Mouse (Mus musculus): Measurements from ENCODE around the gene Prkca. TPM values are rescaled to one million over a fixed set of nuclear protein-coding genes. Genes with fewer than 3 reads are reported as not detected.
"Not testable (repeated sequence)": the region's sequence is repeated elsewhere in the genome, so short reads cannot be mapped to it uniquely, and the experiment has no call there.

Prkca gene
- polyA plus RNA-seq, 1 experiment from 2014 or later = 2.5 TPM

DNA sequence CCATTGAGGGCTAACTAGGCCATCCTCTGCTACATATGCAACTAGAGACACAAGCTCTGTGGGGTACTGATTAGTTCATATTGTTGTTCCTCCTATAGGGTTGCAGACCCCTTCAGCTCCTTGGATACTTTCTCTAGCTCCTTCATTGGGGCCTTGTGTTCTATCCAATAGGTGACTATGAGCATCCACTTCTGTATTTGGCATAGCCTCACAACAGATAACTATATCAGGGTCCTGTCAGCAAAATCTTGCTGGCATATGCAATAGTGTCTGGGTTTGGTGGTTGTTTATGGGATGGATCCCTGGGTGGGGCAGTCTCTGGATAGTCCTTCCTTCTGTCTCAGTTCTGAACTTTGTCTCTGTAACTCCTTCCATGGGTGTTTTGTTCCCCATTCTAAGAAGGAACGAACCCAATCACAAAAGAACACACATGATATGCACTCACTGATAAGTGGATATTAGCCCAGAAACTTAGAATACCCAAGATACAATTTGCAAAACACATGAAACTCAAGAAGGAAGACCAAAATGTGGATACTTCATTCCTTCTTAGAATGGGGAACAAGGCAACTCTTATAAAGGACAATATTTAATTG is 256.5 kb downstream of the Prkca start:
- not testable (repeated sequence) for H3K27me3 ChIP-seq; H3K27ac ChIP-seq (replicated peaks); ATAC-seq (ENCODE audit: insufficient read depth); H3K36me3 ChIP-seq (replicated peaks); H3K4me2 ChIP-seq; H3K4me1 ChIP-seq (replicated peaks); H3K4me3 ChIP-seq (replicated peaks); H3K9ac ChIP-seq; H3K9me3 ChIP-seq (replicated peaks)
- 26% methylated on average over 1 of the region's 1 CpGs for WGBS (ENCODE audit: insufficient replicate concordance)

DNA sequence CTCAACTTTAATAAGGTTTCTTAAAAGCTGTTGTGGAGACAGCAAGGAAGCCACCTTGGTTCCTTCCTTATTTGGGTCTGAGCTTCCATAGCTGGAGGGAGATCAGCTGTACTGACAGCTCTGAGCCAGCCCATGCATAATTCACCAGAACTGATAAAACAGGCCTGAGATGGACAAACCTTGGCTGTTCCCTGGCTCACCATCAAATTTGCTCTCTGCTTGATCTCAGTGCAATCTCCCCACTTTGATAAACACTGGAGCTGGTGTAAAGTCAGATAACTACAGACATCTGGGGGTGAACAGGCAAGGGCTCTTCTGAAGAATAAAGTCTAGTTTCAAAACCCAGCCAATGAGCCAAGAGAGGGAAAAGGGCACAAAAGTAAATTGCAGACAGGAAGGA is 261.1 kb downstream of the Prkca start:
- ATAC-seq (ENCODE audit: insufficient read depth) = no peak
- no peak overlapping the region for H3K9ac ChIP-seq
- no peaks in the 10 kb centered on the region for H3K4me1 ChIP-seq (replicated peaks)
- H3K4me2 ChIP-seq = no peak overlapping the region
- no peaks in the 10 kb centered on the region for H3K36me3 ChIP-seq (replicated peaks)
- no peak overlapping the region for H3K27ac ChIP-seq (replicated peaks)
- no peaks in the 10 kb centered on the region for H3K9me3 ChIP-seq (replicated peaks)
- H3K4me3 ChIP-seq (replicated peaks) = no peak overlapping the region
- no peaks in the 10 kb centered on the region for H3K27me3 ChIP-seq

DNA sequence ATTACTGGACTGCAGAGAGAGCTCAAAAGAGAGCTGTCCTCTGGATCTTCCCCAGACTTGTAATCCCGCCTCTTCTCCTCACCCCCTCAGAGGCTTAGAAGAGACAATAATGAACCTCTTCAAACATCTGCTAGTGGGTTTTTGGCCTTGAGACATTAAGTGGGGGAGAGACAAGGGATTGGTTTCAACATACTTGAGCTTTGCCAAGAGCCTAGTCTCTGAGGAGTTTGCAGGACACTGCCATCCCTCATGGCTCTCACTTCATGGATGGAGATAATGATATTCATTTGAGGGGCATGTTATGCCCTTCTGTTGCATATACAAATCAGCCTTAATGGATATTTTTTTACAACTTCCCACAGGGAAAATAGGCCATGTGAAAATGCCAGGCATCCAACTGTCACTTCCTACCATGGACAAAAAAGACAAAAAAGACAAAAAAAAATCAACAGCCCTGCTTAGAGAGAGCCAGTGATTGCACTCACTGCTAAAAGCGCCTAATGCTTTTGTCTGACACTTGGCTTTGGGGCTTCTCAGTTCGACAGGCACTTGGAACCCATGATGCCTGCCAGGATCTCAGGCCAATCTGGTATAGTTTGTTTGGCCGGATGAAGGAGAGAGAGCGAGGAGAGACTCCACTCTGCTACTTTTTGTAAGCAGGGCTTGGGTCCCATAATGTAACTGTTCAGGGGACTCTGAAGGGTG is 263.6 kb downstream of the Prkca start:
- H3K4me1 ChIP-seq (replicated peaks) = no peaks in the 10 kb centered on the region
- H3K27me3 ChIP-seq = no peaks in the 10 kb centered on the region
- no peaks in the 10 kb centered on the region for H3K36me3 ChIP-seq (replicated peaks)
- 62% methylated on average over 5 of the region's 5 CpGs for WGBS (ENCODE audit: insufficient replicate concordance)
- no peak overlapping the region for H3K4me3 ChIP-seq (replicated peaks)
- no peak overlapping the region for H3K27ac ChIP-seq (replicated peaks)
- ATAC-seq (ENCODE audit: insufficient read depth) = no peak
- no peak overlapping the region for H3K4me2 ChIP-seq
- H3K9ac ChIP-seq = no peak overlapping the region
- H3K9me3 ChIP-seq (replicated peaks) = no peaks in the 10 kb centered on the region

DNA sequence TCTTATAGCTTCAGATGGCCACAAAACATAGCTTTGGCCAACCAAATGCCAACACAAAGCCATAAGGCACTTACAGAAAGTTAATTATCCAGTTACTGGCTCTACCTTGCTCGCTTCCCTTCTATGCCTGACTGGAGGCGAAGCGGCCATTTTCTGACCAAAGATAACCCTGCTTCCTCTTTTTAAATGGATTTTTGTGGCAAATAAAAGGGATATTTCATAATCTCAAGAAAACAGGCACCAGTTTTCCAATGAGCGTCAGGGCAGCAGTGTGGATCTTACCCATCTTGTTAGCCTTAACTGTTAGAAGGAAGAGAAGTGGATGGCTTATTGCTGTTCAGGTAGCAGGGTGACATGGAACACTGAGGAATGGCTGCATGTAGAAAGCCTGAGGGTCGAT is 264.3 kb downstream of the Prkca start:
- ATAC-seq (ENCODE audit: insufficient read depth) = no peak
- no peak overlapping the region for H3K27ac ChIP-seq (replicated peaks)
- H3K9me3 ChIP-seq (replicated peaks) = no peaks in the 10 kb centered on the region
- H3K4me1 ChIP-seq (replicated peaks) = no peaks in the 10 kb centered on the region
- WGBS (ENCODE audit: insufficient replicate concordance) = 51% methylated on average over 5 of the region's 5 CpGs
- no peak overlapping the region for H3K4me2 ChIP-seq
- H3K36me3 ChIP-seq (replicated peaks) = no peaks in the 10 kb centered on the region
- H3K4me3 ChIP-seq (replicated peaks) = no peak overlapping the region
- no peak overlapping the region for H3K9ac ChIP-seq
- H3K27me3 ChIP-seq = no peaks in the 10 kb centered on the region

DNA sequence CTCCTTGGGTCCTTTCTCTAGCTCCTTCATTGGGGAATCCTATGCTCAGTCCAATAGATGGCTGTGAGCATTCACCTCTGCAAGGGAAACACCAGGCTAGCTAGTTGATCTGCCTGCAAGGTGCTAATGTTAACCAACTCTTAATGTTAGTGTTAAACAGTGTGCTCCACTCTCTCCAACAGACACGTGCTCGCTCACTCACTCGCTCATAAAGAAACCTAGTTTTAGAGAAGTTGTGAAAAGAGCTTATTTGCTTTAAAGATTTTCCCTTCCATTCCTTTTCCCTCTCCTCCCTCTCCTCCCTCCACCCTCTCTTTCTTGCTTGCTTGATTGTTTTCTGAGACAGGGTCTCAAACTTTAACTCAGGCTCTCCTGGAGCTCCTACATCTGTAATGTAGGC is 266.2 kb downstream of the Prkca start:
- Histone ChIP-seq H3K4me3 (replicated peaks) (no peak overlapping the region), H3K36me3 (replicated peaks) (no peaks in the 10 kb centered on the region), H3K27me3 (no peaks in the 10 kb centered on the region), H3K27ac (replicated peaks) (no peak overlapping the region), H3K9me3 (replicated peaks) (no peaks in the 10 kb centered on the region), H3K4me1 (replicated peaks) (no peaks in the 10 kb centered on the region), H3K4me2 (no peak overlapping the region), H3K9ac (no peak overlapping the region)
- no peak for ATAC-seq (ENCODE audit: insufficient read depth)
- 65% methylated on average over 3 of the region's 3 CpGs for WGBS (ENCODE audit: insufficient replicate concordance)

DNA sequence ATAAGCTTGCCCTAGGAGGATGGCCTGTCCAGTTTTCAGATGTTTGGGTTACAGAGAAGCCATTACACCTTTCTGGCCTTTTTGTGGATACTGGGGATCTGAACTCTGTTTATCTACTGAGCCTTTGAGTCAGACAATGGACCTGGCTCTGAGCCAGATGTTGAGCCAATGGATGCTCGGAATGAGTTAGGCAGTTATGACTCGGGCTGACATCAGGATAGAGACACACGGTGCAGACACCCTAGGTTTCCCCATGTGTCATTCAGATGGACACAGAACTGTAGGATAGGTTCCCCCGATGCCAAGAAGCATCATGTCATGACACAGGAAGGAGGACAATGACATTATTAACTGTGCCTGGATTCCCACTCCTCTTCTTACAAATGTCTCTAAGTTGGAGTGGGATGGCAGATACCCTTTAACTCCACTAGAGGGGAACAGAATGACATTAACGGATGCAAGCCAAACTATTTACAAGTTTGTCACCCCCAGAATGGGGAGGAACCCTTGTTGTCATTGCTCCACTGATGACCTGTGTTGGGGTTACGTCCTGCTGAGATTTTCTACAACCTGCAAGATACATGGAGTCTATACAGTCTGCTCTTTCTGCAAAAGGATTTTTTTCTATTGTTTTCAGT is 271.0 kb downstream of the Prkca start:
- Histone ChIP-seq H3K27me3 (no peaks in the 10 kb centered on the region), H3K27ac (replicated peaks) (no peak overlapping the region), H3K4me2 (no peak overlapping the region), H3K36me3 (replicated peaks) (no peaks in the 10 kb centered on the region), H3K9ac (no peak overlapping the region), H3K4me1 (replicated peaks) (no peaks in the 10 kb centered on the region), H3K4me3 (replicated peaks) (no peak overlapping the region), H3K9me3 (replicated peaks) (no peaks in the 10 kb centered on the region)
- ATAC-seq (ENCODE audit: insufficient read depth) = no peak
- WGBS (ENCODE audit: insufficient replicate concordance) = 62% methylated on average over 6 of the region's 6 CpGs

DNA sequence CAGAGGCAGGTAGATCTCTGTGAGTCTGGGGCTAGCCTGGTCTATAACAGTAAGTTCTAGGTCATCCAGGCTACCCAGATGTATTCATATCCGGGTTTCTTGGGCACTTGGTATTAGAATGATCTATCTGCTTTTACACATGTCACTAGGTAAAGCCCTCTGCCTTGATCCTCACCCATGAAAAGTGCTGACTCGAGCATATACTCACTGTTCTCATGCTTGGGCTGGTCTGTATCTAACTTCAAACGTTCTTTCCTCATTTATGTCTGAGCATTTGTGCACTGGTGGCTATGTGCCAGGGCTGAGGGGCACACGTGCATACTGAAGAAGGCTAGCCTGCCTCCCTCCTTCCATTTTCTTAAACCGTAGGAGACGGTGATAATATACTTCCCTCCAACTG is 272.5 kb downstream of the Prkca start:
- 63% methylated on average over 6 of the region's 6 CpGs for WGBS (ENCODE audit: insufficient replicate concordance)
- H3K9ac ChIP-seq = no peak overlapping the region
- H3K4me1 ChIP-seq (replicated peaks) = no peaks in the 10 kb centered on the region
- no peak overlapping the region for H3K4me2 ChIP-seq
- no peak overlapping the region for H3K4me3 ChIP-seq (replicated peaks)
- no peaks in the 10 kb centered on the region for H3K9me3 ChIP-seq (replicated peaks)
- H3K27ac ChIP-seq (replicated peaks) = no peak overlapping the region
- H3K27me3 ChIP-seq = no peaks in the 10 kb centered on the region
- H3K36me3 ChIP-seq (replicated peaks) = no peaks in the 10 kb centered on the region
- no peak for ATAC-seq (ENCODE audit: insufficient read depth)

DNA sequence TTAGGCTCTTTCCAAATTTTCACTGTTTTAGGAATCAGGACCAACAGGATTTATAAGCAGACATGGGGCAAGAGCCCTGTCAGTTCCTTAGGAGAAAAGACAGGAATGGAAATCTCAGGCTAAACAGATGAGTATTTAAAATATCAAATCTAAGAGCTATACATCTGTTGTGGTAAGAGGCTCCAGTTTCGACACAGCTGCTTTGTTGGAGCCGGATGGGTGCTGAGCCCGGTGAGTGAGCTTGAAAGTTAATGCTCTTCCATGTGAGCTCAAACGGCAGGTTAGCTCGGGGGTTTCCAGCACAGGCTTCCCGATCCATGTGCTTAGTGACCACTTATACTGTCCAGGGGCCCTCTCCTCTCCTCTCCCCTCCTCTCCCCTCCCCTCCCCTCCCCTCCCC is 273.7 kb downstream of the Prkca start:
- no peak for ATAC-seq (ENCODE audit: insufficient read depth)
- H3K27me3 ChIP-seq = no peaks in the 10 kb centered on the region
- H3K36me3 ChIP-seq (replicated peaks) = no peaks in the 10 kb centered on the region
- WGBS (ENCODE audit: insufficient replicate concordance) = 60% methylated on average over 6 of the region's 6 CpGs
- no peak overlapping the region for H3K27ac ChIP-seq (replicated peaks)
- H3K4me3 ChIP-seq (replicated peaks) = no peak overlapping the region
- no peaks in the 10 kb centered on the region for H3K9me3 ChIP-seq (replicated peaks)
- no peaks in the 10 kb centered on the region for H3K4me1 ChIP-seq (replicated peaks)
- H3K9ac ChIP-seq = no peak overlapping the region
- no peak overlapping the region for H3K4me2 ChIP-seq

DNA sequence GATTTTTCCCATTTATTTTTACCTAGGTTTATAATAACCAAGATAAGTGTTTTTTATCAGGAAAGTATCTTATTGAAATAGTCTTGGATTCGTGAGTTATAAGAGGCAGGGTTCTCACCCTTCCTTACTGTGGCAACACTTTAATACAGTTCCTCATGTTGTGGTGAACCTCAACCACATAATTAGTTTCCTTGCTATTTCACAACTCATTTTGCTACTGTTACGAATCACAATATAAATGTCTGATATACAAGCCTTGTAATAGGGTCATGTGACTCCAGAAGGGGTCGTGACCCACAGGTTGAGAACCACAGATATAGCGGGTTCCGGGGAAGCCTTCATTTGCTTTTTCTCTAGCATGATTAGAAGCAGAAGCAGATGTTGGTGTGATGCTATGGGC is 275.3 kb downstream of the Prkca start:
- H3K4me1 ChIP-seq (replicated peaks) = no peaks in the 10 kb centered on the region
- ATAC-seq (ENCODE audit: insufficient read depth) = no peak
- no peak overlapping the region for H3K4me2 ChIP-seq
- no peak overlapping the region for H3K4me3 ChIP-seq (replicated peaks)
- 43% methylated on average over 5 of the region's 5 CpGs for WGBS (ENCODE audit: insufficient replicate concordance)
- no peak overlapping the region for H3K27ac ChIP-seq (replicated peaks)
- no peaks in the 10 kb centered on the region for H3K36me3 ChIP-seq (replicated peaks)
- no peaks in the 10 kb centered on the region for H3K27me3 ChIP-seq
- no peaks in the 10 kb centered on the region for H3K9me3 ChIP-seq (replicated peaks)
- H3K9ac ChIP-seq = no peak overlapping the region

DNA sequence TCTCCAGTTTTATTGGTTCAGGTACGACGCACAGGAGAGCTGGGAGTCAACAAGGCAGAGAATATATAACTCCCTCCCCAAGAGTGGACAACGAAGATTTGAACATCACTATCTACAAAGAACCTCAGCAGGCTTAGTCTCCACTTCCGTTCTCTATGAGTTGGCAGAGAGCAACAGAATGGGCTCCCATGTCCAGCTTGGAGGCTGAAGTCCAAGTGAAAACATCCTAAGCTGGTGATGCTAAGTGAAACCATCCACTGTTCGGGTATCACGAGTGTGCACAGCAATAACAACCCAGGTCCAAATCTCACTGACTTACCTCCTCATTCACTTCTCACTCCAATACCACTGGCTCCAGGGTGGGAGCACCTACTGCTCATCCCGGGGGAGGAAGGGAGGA is 276.6 kb downstream of the Prkca start:
- no peak for ATAC-seq (ENCODE audit: insufficient read depth)
- no peaks in the 10 kb centered on the region for H3K9me3 ChIP-seq (replicated peaks)

DNA sequence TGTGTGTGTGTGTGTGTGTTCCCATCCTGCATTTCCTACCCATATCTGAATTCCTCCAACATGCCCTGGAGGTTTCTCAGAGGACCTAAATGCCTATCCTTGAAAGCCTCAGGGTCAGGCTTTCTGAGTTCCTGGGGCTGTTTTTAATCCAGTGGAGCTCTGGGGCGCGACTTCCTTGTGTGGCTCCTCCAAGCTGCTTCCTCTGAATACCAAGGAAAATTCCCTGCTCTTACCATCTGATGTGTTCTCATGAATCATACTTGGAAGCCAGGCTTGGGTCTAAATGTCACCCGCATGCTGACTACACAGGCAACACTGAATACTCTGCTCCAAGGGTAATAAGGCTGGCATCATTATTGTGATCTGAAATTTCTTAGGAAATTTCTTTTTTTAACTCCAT is 279.3 kb downstream of the Prkca start:
- no peak for ATAC-seq (ENCODE audit: insufficient read depth)
- no peak overlapping the region for H3K9ac ChIP-seq
- no peaks in the 10 kb centered on the region for H3K4me1 ChIP-seq (replicated peaks)
- H3K27ac ChIP-seq (replicated peaks) = no peak overlapping the region
- no peak overlapping the region for H3K4me2 ChIP-seq
- no peaks in the 10 kb centered on the region for H3K27me3 ChIP-seq
- 54% methylated on average over 3 of the region's 3 CpGs for WGBS (ENCODE audit: insufficient replicate concordance)
- H3K9me3 ChIP-seq (replicated peaks) = no peaks in the 10 kb centered on the region
- no peaks in the 10 kb centered on the region for H3K36me3 ChIP-seq (replicated peaks)
- no peak overlapping the region for H3K4me3 ChIP-seq (replicated peaks)

More for the DNA sequence above, 276.6 kb downstream of the Prkca start:
- WGBS (ENCODE audit: insufficient replicate concordance) = 67% methylated on average over 7 of the region's 7 CpGs
- H3K4me2 ChIP-seq = no peak overlapping the region
- no peak overlapping the region for H3K4me3 ChIP-seq (replicated peaks)
- H3K36me3 ChIP-seq (replicated peaks) = no peaks in the 10 kb centered on the region
- no peak overlapping the region for H3K9ac ChIP-seq
- H3K27ac ChIP-seq (replicated peaks) = no peak overlapping the region
- H3K4me1 ChIP-seq (replicated peaks) = no peaks in the 10 kb centered on the region
- no peaks in the 10 kb centered on the region for H3K27me3 ChIP-seq

DNA sequence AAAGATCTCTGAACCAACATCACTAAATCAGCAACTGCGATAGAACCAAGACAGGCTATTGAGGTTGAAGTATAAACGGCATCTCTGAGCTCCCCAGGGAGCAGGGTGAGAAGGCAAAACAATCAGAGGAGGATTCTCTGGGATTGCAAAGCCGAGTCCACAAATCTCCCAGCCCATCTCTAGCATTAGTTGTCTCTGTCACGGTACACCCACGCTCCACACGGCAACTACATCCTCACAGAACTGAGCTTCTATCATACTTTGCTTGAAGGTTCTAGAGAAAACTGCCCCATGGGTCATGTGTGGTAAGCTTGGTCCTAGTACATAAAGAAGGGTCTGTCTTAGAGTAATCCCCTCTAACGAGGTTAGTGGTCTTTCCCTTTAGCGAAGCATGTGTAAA is 280.6 kb downstream of the Prkca start:
- Histone ChIP-seq H3K27ac (replicated peaks) (no peak overlapping the region), H3K9me3 (replicated peaks) (no peaks in the 10 kb centered on the region), H3K9ac (no peak overlapping the region), H3K4me1 (replicated peaks) (no peaks in the 10 kb centered on the region), H3K4me3 (replicated peaks) (no peak overlapping the region), H3K27me3 (no peaks in the 10 kb centered on the region), H3K36me3 (replicated peaks) (no peaks in the 10 kb centered on the region), H3K4me2 (no peak overlapping the region)
- no peak for ATAC-seq (ENCODE audit: insufficient read depth)
- WGBS (ENCODE audit: insufficient replicate concordance) = 67% methylated on average over 8 of the region's 8 CpGs
